Mouse (Mus musculus): ENCODE measurements around the gene Olr1.

GRCm38 (mm10) chr6:129543709-129544606 lies 37.0 kb upstream of the Olr1 start:
- TF ChIP-seq CTCF (conservative IDR thresholded peaks at IDR 0.05; ENCODE audit: insufficient read depth, insufficient read length, low read depth, low read length) (peak; percentile 82), POLR2A (IDR thresholded peaks at IDR 0.05; ENCODE audit: low read depth, low read length) (no peak)

Data from kidney, adult 2 months (tissue).